Mouse (Mus musculus) heart, embryonic 12.5 days (tissue): ENCODE data around the gene Spag8. TPM values are rescaled to one million over a fixed set of nuclear protein-coding genes. Genes with fewer than 3 reads are reported as not detected.

Experiments
- ATAC-seq: fragments of 200-750 bp; cut with Nextera tagmentation; 2 replicates; pipeline ENCODE4 v1.8.0; 2017; ENCODE audit warnings: moderate TSS enrichment, moderate library complexity; ENCODE audit not compliant: insufficient number of reproducible peaks, low FRiP score
- H3K27ac ChIP-seq: fragments of 300-500 bp; sonication (generic); 2 replicates; pipeline ENCODE4 v1.5.1; 2016; ENCODE audit warnings: mild to moderate bottlenecking, moderate library complexity; ENCODE audit not compliant: poor library complexity, severe bottlenecking
- H3K27me3 ChIP-seq: fragments of 300-500 bp; sonication (generic); replicated peaks from 2 replicates; pipeline ENCODE4 v1.6.1; 2016; ENCODE audit warnings: mild to moderate bottlenecking, moderate library complexity
- H3K36me3 ChIP-seq: fragments of 300-500 bp; sonication (generic); 2 replicates; pipeline ENCODE4 v1.6.1; 2016; ENCODE audit warnings: mild to moderate bottlenecking, moderate library complexity
- H3K4me1 ChIP-seq: fragments of 300-500 bp; sonication (generic); replicated peaks from 2 replicates; pipeline ENCODE4 v1.6.1; 2016; ENCODE audit warnings: mild to moderate bottlenecking
- H3K4me2 ChIP-seq: fragments of 300-500 bp; sonication (generic); 2 replicates; pipeline ENCODE4 v1.6.1; 2016; ENCODE audit warnings: mild to moderate bottlenecking, moderate library complexity
- H3K4me3 ChIP-seq: fragments of 300-500 bp; sonication (generic); 2 replicates; pipeline ENCODE4 v1.5.1; 2016; ENCODE audit warnings: mild to moderate bottlenecking
- H3K9ac ChIP-seq: fragments of 300-500 bp; sonication (generic); 2 replicates; pipeline ENCODE4 v1.6.1; 2016; ENCODE audit warnings: mild to moderate bottlenecking, moderate library complexity
- H3K9me3 ChIP-seq: fragments of 300-500 bp; sonication (generic); replicated peaks from 2 replicates; pipeline ENCODE4 v1.6.1; 2016; ENCODE audit warnings: mild to moderate bottlenecking, moderate library complexity
- WGBS: fragments of 180-500 bp; shearing (Covaris S2); methylation state at CpG from one replicate; pipeline ENCODE4 v1.1.7; 2016; 5-methylcytosine and 5-hydroxymethylcytosine counted together
- polyA plus RNA-seq: library from polyadenylated mRNA; unstranded; fragments of >200 nt; fragmentation: Nextera tagmentation; extraction: Ambion mirVana; gene quantifications from 2 replicates; pipeline ENCODE4 v1.2.1, GENCODE M21; 2016

Spag8 gene
- 0.40 and 0.51 TPM in 2 replicates for polyA plus RNA-seq

DNA sequence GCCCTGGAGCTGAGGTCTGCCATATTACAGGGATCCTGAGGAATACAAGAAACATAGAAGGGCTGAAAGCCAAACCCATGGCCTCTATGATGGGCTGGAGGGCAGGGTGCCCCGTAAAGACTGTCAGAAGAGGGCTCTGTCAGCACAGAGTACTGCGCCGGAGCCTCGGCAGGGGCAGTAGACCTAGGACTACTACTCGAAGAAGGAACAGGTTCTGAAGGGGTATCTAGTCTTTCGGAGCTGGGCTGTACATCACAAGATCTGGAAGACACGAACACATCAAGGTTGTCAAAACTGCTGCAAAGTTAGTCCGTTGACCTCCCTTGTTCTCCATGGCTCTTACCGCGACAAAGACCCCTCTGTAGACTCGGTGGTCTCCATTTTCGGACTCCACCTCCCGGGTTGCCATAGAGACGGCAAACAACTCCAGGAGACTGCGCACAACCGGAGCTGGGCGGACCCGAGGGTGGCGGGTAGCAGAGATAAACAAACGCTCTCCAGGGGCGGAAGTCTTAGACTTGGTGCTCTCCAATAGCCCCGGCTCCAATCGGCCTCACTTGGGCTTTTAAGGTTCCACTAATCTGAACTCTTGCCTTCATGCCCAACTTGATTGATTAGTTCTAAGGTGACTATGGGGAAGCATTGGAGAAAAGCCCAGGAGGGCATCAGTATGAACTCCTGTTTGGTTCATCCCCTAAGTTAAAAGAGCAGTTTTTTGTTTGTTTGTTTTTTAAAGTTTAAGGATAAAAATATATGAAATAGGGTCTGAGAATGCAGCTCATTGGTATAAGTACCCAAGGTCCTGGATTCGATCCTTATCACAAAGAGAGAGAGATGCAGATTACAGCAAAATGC, at the start of gene Spag8:
Gene Spag8, minus strand, starts transcription at position 434 of the 855 bp plus-strand sequence.
- ATAC-seq: no peak
- Histone ChIP-seq H3K4me1 (peaks cover 17% of the 10 kb centered on the region), H3K36me3 (peaks cover 14% of the 10 kb centered on the region), H3K4me2 (peak within 1 kb of the TSS; percentile 68), H3K9me3 (peaks cover 9% of the 10 kb centered on the region), H3K27me3 (no peaks in the 10 kb centered on the region), H3K4me3 (peak within 1 kb of the TSS; percentile 40), H3K27ac (no peak within 1 kb of the TSS), H3K9ac (no peak within 1 kb of the TSS)
- 12% methylated on average over 24 of the region's 24 CpGs for WGBS

DNA sequence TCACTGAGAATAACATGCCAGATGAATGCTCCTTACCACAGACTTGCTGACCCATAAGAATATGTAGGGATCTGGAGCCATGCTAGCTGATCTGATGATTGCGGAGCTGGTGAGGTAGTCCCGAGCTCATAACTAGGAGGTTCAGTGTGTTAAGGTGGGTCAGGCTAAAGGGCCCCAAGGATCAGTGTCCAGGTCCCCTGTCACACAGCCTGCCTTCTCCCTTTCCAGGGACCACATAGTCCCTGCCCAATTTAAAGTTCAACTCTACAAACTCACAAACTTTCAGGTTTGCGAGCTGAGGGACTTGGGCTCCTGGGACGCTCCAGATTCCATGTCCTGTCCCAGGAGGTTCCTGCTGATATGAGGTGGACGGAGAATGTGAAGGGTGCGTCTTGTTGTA, 47.3 kb upstream of the Spag8 start, which contains the start of gene Olfr70:
Gene Olfr70, minus strand, starts transcription at position 101 of the 400 bp plus-strand sequence.
- Histone ChIP-seq H3K4me2 (no peak within 1 kb of the TSS), H3K27me3 (peaks cover 20% of the 10 kb centered on the region; the same call in 1 of the 2 replicates), H3K4me1 (peaks cover 6% of the 10 kb centered on the region), H3K27ac (no peak within 1 kb of the TSS), H3K9me3 (no peaks in the 10 kb centered on the region), H3K4me3 (no peak within 1 kb of the TSS), H3K36me3 (no peaks in the 10 kb centered on the region), H3K9ac (no peak within 1 kb of the TSS)
- no peak for ATAC-seq
- 77% methylated on average over 6 of the region's 6 CpGs for WGBS

DNA sequence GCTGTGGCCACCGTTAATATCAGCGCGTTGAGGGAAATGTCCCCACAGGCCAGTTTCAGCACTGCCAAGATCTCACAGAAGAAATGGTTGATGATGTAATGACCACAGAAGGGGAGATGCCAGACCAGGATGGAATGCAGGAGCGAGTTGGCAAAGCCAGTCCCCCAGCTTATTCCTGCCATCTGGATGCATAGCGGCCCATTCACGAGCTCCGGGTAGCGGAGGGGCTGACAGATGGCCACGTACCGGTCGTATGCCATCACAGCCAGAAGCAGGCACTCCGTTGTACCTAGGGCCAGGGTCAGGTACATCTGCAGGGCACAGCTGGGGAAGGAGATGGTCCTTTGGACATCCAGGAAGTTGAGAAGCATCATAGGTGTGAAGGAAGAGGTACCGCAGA, 43.2 kb upstream of the Spag8 start:
- Histone ChIP-seq H3K4me1 (peaks cover 30% of the 10 kb centered on the region), H3K27me3 (peaks cover 18% of the 10 kb centered on the region; the same call in 1 of the 2 replicates), H3K9me3 (no peaks in the 10 kb centered on the region), H3K36me3 (no peaks in the 10 kb centered on the region), H3K27ac (no peak overlapping the region), H3K4me2 (no peak overlapping the region), H3K4me3 (no peak overlapping the region), H3K9ac (no peak overlapping the region)
- no peak for ATAC-seq
- 90% methylated on average over 13 of the region's 13 CpGs for WGBS

DNA sequence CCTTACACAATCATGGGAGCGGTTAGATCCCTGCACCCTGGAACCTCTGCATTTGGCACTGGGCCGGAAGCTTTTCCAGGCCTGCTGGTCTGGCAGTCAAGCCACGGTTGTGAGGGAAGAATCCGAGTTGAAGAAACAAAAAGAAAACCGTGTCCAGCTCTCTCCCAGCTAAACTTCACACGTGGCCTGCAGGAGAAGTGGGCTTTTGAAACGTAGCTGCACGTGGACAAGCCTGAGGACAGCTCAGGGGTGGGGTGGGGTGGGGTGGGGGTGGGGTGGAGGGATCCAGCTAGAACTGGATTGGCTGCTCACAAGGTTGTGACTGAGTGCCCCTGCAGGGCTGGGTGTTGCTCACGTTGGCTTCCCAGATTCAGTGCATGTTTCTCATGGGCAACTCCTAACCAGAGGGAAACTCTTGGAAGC, 41.9 kb upstream of the Spag8 start:
- no peaks in the 10 kb centered on the region for H3K36me3 ChIP-seq
- no peak overlapping the region for H3K27ac ChIP-seq
- 0 out of 2 replicates have a peak, but pooled peaks have one; percentile 50 for ATAC-seq

DNA sequence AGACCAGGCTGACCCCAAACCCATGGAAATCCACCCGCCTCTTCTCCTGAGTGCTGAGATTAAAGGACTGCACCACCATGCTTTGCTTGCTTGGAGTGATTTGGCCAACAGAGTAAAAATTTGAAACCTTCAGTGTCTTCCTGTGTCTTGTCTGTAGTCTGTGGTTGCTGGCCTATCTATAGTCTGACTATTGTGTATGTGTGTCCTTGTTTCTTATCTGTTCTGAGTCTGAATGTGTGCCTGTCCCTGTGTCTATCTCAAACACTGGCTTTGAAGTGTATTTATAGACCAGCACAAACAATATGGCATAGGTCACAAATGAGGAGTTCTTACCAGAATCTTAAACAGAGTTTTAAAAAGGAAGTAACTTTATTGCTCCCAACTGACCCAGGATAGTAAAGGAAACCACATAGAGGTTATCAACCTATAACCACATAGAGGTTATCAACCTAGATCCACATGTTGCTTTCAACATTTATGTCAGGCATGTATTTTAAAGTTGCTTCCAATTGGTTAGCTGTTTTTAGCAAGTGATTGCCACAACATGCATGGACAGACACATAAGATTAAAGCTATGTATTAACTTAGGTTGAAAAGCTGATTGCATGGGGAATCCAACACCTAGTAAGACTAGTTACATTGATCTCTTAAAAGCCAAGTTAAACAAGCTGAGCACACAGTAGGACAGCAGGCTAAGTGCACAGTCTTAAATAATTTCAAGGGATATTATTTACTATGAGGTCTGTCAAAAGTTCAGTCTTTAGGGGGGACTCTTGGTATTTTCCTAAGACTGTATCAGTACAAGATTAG, 41.2 kb upstream of the Spag8 start:
- H3K9me3 ChIP-seq: no peaks in the 10 kb centered on the region
- WGBS: 75% methylated on average over 1 of the region's 1 CpGs
- H3K9ac ChIP-seq: no peak overlapping the region
- H3K4me2 ChIP-seq: no peak overlapping the region
- ATAC-seq: no peak
- no peak overlapping the region for H3K4me3 ChIP-seq
- peaks cover 35% of the 10 kb centered on the region for H3K4me1 ChIP-seq
- peaks cover 6% of the 10 kb centered on the region for H3K36me3 ChIP-seq
- no peak overlapping the region for H3K27ac ChIP-seq
- peaks cover 18% of the 10 kb centered on the region; the same call in 1 of the 2 replicates for H3K27me3 ChIP-seq

More for the DNA sequence above, 41.9 kb upstream of the Spag8 start:
- H3K9ac ChIP-seq: no peak overlapping the region
- no peaks in the 10 kb centered on the region for H3K9me3 ChIP-seq
- H3K27me3 ChIP-seq: peaks cover 18% of the 10 kb centered on the region; the same call in 1 of the 2 replicates
- peaks cover 35% of the 10 kb centered on the region for H3K4me1 ChIP-seq
- WGBS: 19% methylated on average over 9 of the region's 9 CpGs
- H3K4me2 ChIP-seq: no peak overlapping the region
- no peak overlapping the region for H3K4me3 ChIP-seq

DNA sequence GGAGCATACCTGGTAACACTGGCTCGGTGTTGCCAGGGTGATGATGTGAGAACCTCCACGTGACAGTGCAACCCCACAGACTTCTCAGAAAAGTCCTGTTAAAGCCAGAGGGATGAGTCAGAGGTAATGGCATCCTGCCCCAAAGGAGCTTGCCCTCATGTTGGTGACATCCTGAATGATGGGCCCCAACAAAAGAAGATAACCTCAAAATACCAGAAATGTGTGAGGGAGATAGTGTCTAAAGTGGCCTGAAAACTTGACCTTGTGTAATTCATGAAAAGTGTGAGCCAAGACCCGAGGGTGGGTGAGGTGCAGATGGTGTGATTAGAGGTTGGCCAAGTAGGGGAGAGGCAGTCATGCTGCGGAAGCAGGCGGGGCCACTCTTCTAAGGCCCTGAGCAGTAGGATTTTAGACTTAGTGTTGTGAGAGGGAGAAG, 40.4 kb upstream of the Spag8 start:
- Histone ChIP-seq H3K9me3 (no peaks in the 10 kb centered on the region), H3K4me3 (no peak overlapping the region), H3K27me3 (peaks cover 18% of the 10 kb centered on the region; the same call in 1 of the 2 replicates), H3K36me3 (peaks cover 6% of the 10 kb centered on the region), H3K9ac (no peak overlapping the region), H3K4me1 (peaks cover 35% of the 10 kb centered on the region), H3K27ac (peak overlapping the region; percentile 30), H3K4me2 (no peak overlapping the region)
- 47% methylated on average over 5 of the region's 5 CpGs for WGBS
- ATAC-seq: peak; percentile 24; the same call in 1 of the 2 replicates

DNA sequence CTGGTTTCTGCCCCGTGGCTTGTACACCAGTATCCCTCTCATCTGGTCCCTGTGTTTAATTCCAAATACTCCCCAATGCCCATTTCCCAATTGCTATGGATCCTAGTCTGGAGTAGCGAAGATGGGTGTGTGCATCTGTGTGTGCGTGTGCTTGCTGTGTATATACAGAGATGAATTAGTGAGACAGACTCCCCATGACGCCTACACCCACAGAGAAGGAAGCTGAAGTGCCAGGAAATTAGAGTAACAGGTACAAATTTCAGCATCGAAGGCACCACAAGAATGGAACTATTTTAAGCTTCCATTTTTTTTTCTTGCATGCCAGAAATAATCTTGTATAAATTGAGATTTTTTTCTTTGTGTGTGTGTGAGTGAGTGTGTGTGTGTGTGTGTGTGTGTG, 37.6 kb upstream of the Spag8 start:
- no peak for ATAC-seq
- no peaks in the 10 kb centered on the region for H3K27me3 ChIP-seq

DNA sequence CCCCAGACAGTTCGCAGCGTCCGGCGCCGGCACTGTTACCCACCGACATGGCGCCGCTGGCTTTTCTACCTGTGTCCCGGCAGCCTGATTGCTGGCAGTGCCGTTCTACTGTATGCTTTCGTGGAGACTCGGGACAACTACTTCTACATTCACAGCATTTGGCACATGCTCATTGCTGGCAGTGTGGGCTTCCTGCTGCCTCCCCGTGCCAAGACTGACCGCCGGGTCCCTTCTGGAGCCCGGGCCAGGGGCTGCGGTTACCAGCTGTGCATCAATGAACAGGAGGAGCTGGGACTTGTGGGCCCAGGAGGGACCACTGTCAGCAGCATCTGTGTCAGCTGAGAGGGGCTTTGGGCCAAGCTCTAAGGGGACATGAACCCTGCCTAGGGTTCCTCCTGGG, 36.6 kb upstream of the Spag8 start:
- no peak overlapping the region for H3K9ac ChIP-seq
- H3K36me3 ChIP-seq: peaks cover 19% of the 10 kb centered on the region
- peaks cover 27% of the 10 kb centered on the region for H3K4me1 ChIP-seq
- no peak overlapping the region for H3K4me2 ChIP-seq
- no peaks in the 10 kb centered on the region for H3K27me3 ChIP-seq
- H3K27ac ChIP-seq: no peak overlapping the region
- H3K9me3 ChIP-seq: no peaks in the 10 kb centered on the region
- no peak overlapping the region for H3K4me3 ChIP-seq
- no peak for ATAC-seq
- WGBS: 90% methylated on average over 17 of the region's 17 CpGs

More for the DNA sequence above, 37.6 kb upstream of the Spag8 start:
- Histone ChIP-seq H3K4me3 (no peak overlapping the region), H3K9ac (no peak overlapping the region), H3K36me3 (peaks cover 9% of the 10 kb centered on the region), H3K9me3 (no peaks in the 10 kb centered on the region), H3K4me2 (no peak overlapping the region), H3K27ac (no peak overlapping the region), H3K4me1 (peaks cover 35% of the 10 kb centered on the region)
- 65% methylated on average over 5 of the region's 5 CpGs for WGBS

DNA sequence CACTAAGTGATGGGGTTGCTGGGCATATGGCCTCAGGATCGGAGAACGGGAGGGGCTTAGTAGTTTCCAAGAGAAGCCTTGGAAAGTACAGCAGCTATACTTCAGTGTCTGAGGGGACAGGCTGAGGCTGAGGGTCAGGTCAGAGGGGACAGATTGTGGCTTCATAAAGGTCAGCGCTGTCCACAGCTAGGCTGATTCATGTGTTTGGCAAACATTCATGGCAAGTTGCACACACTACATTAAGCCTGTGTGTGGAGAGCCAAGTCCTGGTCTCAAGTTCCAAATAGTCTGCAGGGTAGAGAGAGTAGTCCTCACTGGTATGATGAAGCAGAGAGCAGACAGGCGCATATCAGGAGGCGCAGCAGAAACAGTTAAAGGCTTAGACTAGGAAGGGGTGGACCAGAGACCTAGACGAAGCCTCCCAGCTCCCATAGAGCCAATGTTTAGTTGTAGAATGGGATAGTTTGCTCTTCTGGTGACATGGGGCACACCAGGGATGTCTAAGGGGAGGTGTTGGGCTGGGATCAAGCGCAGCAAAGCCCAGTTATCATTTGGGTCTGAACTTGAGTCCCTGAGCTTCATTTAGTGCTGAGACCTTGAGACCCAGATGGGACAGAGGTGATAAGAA, 26.1 kb upstream of the Spag8 start:
- Histone ChIP-seq H3K4me1 (peaks cover 5% of the 10 kb centered on the region; the same call in 1 of the 2 replicates), H3K27me3 (no peaks in the 10 kb centered on the region), H3K36me3 (peaks cover 43% of the 10 kb centered on the region), H3K27ac (no peak overlapping the region), H3K9ac (no peak overlapping the region), H3K4me3 (no peak overlapping the region), H3K9me3 (no peaks in the 10 kb centered on the region), H3K4me2 (no peak overlapping the region)
- WGBS: 79% methylated on average over 7 of the region's 7 CpGs
- no peak for ATAC-seq

DNA sequence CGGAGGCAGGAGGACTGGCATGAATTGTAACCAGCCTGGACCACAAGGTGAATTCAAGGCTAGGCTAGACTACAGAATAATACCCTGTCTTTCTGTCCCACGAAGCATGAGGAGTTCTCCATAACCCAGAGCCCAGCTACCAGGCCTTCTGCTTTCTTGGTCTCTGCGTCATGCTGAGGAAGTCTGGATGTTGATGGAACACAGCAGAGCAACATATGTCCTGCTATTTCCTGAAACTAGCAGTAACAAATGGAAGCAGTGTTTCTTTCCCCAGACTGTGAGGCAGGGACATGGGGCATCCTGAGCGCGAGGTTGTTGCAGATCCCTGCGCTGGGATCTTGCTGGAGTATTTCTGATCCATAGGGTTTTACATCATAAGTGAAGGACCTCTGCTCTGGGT, 25.1 kb upstream of the Spag8 start:
- ATAC-seq: no peak
- no peak overlapping the region for H3K27ac ChIP-seq
- H3K36me3 ChIP-seq: peaks cover 47% of the 10 kb centered on the region
- no peaks in the 10 kb centered on the region for H3K27me3 ChIP-seq
- no peak overlapping the region for H3K4me3 ChIP-seq
- H3K9me3 ChIP-seq: no peaks in the 10 kb centered on the region
- WGBS: 84% methylated on average over 6 of the region's 6 CpGs
- peaks cover 6% of the 10 kb centered on the region for H3K4me1 ChIP-seq
- no peak overlapping the region for H3K9ac ChIP-seq
- H3K4me2 ChIP-seq: no peak overlapping the region
